Comparison of ENCODE assay signal across 8 mouse cellular contexts in the genomic region with DNA sequence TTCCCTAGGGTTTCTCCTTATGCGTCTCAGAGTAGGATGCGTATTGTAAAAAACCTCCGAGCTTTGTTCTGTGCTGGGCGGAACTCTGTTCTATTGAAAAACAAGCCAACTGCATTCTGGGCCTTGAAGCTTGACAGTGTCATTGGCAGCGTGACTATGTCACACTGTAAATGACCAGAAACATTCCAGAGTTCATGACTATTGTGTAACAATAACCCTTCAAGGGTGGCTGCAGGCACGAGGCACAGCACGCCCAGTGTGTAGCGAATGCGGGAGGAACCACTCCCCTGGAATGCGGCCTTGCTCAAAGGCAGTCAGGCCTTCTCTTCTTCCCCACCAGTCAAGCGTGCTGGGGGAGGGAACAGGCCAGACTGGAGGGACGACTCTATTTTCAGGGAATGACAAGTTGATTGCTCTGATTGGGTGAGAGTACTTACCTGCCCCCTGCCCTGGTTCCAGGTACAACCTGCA.
DNase-seq lines count a peak whose midpoint lies in the region; ATAC-seq and TF ChIP-seq lines count a peak whose summit lies in the region.

No protein-coding gene starts in this region.

- DNase-seq in heart, postnatal 0 days (ENCODE audit: low spot score) = peak; percentile 12
- DNase-seq in heart, postnatal 4 days = no peak
- peak; percentile 57 for DNase-seq in embryonic facial prominence, embryonic 10.5 days (ENCODE audit: low spot score)
- peak; percentile 90 for DNase-seq in kidney, adult 2 months
- DNase-seq in mesoderm, embryonic 11.5 days (ENCODE audit: low read depth, low spot score) = peak; percentile 40
- DNase-seq in spleen, postnatal 36 days (ENCODE audit: low spot score in 2 of 2) = no peak
- no peak for DNase-seq in layer of hippocampus, adult 8-10 months (ENCODE audit: low spot score in 2 of 2)
- no peak for DNase-seq in spleen, adult 18-20 months

- H3K27me3 ChIP-seq in heart, postnatal 0 days (ENCODE audit: control insufficient read depth, insufficient read depth, low read length) = no peaks in the 10 kb centered on the region
- no peaks in the 10 kb centered on the region for H3K27me3 ChIP-seq in embryonic facial prominence, embryonic 10.5 days (replicated peaks; ENCODE audit: low read depth, poor library complexity, severe bottlenecking)
- no peaks in the 10 kb centered on the region for H3K27me3 ChIP-seq in kidney, adult 2 months (replicated peaks; ENCODE audit: control insufficient read depth, insufficient read depth, low read length)

- ATAC-seq in heart, postnatal 0 days (ENCODE audit: insufficient read depth, low read depth) = peak; percentile 36; the same call in 1 of the 2 replicates

- no peaks in the 10 kb centered on the region for H3K9me3 ChIP-seq in heart, postnatal 0 days (replicated peaks; ENCODE audit: control insufficient read depth, low read length)
- H3K9me3 ChIP-seq in embryonic facial prominence, embryonic 10.5 days = no peaks in the 10 kb centered on the region

- 55% methylated on average over 12 of the region's 12 CpGs for WGBS in heart, postnatal 0 days
- WGBS in embryonic facial prominence, embryonic 10.5 days = 47% methylated on average over 12 of the region's 12 CpGs
- WGBS in kidney, adult 2 months = 34% methylated on average over 12 of the region's 12 CpGs

- H3K4me3 ChIP-seq in heart, postnatal 0 days (ENCODE audit: low read depth, low read length) = no peak overlapping the region
- H3K4me3 ChIP-seq in embryonic facial prominence, embryonic 10.5 days = no peak overlapping the region
- no peak overlapping the region for H3K4me3 ChIP-seq in kidney, adult 2 months (ENCODE audit: insufficient read depth, low read depth, low read length)

- H3K27ac ChIP-seq in heart, postnatal 0 days (ENCODE audit: low read depth) = no peak overlapping the region; the same call in 1 of the 2 replicates
- H3K27ac ChIP-seq in embryonic facial prominence, embryonic 10.5 days (replicated peaks) = no peak overlapping the region
- peak overlapping the region; percentile 80 for H3K27ac ChIP-seq in kidney, adult 2 months (ENCODE audit: insufficient read depth, low read depth, low read length)

- H3K4me1 ChIP-seq in heart, postnatal 0 days (ENCODE audit: control insufficient read depth, insufficient read depth) = no peaks in the 10 kb centered on the region
- no peaks in the 10 kb centered on the region for H3K4me1 ChIP-seq in embryonic facial prominence, embryonic 10.5 days
- H3K4me1 ChIP-seq in kidney, adult 2 months (ENCODE audit: control insufficient read depth, insufficient read depth, low read length) = peaks cover 7% of the 10 kb centered on the region; the same call in 1 of the 2 replicates

- no peak for TF ChIP-seq EP300 in heart, postnatal 0 days (IDR thresholded peaks at IDR 0.05; ENCODE audit: low read depth)

- no peaks in the 10 kb centered on the region for H3K36me3 ChIP-seq in heart, postnatal 0 days (replicated peaks; ENCODE audit: control insufficient read depth, insufficient read depth, low read length)
- no peaks in the 10 kb centered on the region for H3K36me3 ChIP-seq in embryonic facial prominence, embryonic 10.5 days (replicated peaks)
- H3K36me3 ChIP-seq in kidney, adult 2 months (ENCODE audit: control insufficient read depth, insufficient read depth, low read length) = no peaks in the 10 kb centered on the region

- H3K4me2 ChIP-seq in heart, postnatal 0 days (ENCODE audit: low read depth, low read length) = no peak overlapping the region

- no peak overlapping the region for H3K9ac ChIP-seq in heart, postnatal 0 days (replicated peaks; ENCODE audit: low read depth, low read length)

- TF ChIP-seq POLR2A in kidney, adult 2 months (IDR thresholded peaks at IDR 0.05; ENCODE audit: low read depth, low read length) = no peak

- TF ChIP-seq CTCF in heart, postnatal 0 days (IDR thresholded peaks at IDR 0.05; ENCODE audit: low read depth) = no peak
- TF ChIP-seq CTCF in kidney, adult 2 months (conservative IDR thresholded peaks at IDR 0.05; ENCODE audit: insufficient read depth, insufficient read length, low read depth, low read length) = no peak

Comparison
In these comparisons a context has a peak if more than half of its experiments do, and no peak if none do; other contexts are left out.
1. DNase-seq: peak in heart, postnatal 0 days (single experiment), embryonic facial prominence, embryonic 10.5 days (single experiment), kidney, adult 2 months (single experiment) and mesoderm, embryonic 11.5 days (single experiment); none in heart, postnatal 4 days (single experiment), spleen, postnatal 36 days (0 of 2), layer of hippocampus, adult 8-10 months (0 of 2) and spleen, adult 18-20 months (0 of 2).